Mouse (Mus musculus) cerebellum, postnatal 36 days (tissue): ENCODE measurements at regions not wholly inside any gene's neighbourhood (a gene's known extent, or its start where the extent isn't known, plus 50 kb on each side); places are given as distances from the start of the nearest gene placed in this dataset.

Source experiments
- DNase-seq, 2 experiments: peaks; one replicate each; pipeline ENCODE4 v3.0.0; 2021 to 2022; ENCODE audit warnings: mixed read lengths in 2 of 2

- DNase-seq: peak; percentile 82 to 85
These were observed 74.5 kb upstream of the Hs3st4 start for GRCm38 (mm10) chr7:123907946-123908840.

- DNase-seq: peak in 1 of 2 experiments; percentile 6
These were observed 61.2 kb upstream of the Hs3st4 start for GRCm38 (mm10) chr7:123921461-123921860.

DNA sequence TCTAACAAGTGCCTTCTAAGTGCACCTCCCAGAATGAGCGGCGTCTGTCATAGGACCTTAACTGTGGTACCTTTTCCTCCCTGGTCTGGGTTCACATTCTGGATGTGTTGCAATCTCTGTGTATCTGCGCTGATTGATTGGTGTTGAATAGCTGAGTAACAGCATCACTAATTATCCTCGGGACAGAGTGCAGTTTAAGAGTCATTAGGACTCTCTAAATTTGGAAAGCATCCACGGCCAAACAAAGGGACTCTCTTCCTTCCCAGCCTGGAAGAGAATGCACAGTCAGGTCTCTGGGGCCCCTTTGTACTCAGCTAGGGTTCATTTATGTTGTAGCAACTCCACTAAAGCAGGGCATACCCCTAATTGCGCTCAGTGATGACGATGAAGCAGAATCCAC lies 50.2 kb upstream of the Hs3st4 start:
- DNase-seq: no peak
